Mouse (Mus musculus) bone marrow, adult 2 months (tissue): ENCODE results near the gene Lipe.

Experiments
- CTCF ChIP-seq: fragments of 200-500 bp; IDR thresholded peaks from 2 replicates; pipeline ENCODE4 v1.5.1; 2011; ENCODE audit warnings: low read length, control low read depth; ENCODE audit not compliant: control insufficient read depth, insufficient read depth
- POLR2A ChIP-seq: fragments of 200-500 bp; IDR thresholded peaks from 2 replicates; pipeline ENCODE4 v1.6.1; 2011; ENCODE audit warnings: low read depth, mild to moderate bottlenecking, control low read depth, low read length, borderline replicate concordance; ENCODE audit not compliant: control insufficient read depth

- TF ChIP-seq CTCF (no peak), POLR2A (no peak)
These were observed 13.3 kb downstream of the Lipe start for GRCm38 (mm10) chr7:25385259-25385658.
